Mouse (Mus musculus) heart, postnatal 0 days (tissue): Measurements from ENCODE around the gene Sh3bp5.

Experiments used
- CTCF ChIP-seq: IDR thresholded peaks from 2 replicates; pipeline ENCODE4 v1.5.1; 2016; ENCODE audit warnings: antibody characterized with exemption, control low read depth, low read depth
- EP300 ChIP-seq: IDR thresholded peaks from 2 replicates; pipeline ENCODE4 v1.6.1; 2016; ENCODE audit warnings: antibody characterized with exemption, low read depth

- TF ChIP-seq CTCF (no peak), EP300 (no peak)
These were observed 98.5 kb downstream of the Sh3bp5 start for GRCm38 (mm10) chr14:31337406-31337805.
